Mouse (Mus musculus) neural tube, embryonic 11.5 days (tissue): ENCODE data around the gene Plekhm1. TPM values are rescaled to one million over a fixed set of nuclear protein-coding genes. Genes with fewer than 3 reads are reported as not detected.

Experiments used
- polyA plus RNA-seq: library from polyadenylated mRNA; unstranded; fragments of >200 nt; fragmentation: Nextera tagmentation; extraction: Ambion mirVana; gene quantifications from 2 replicates; pipeline ENCODE4 v1.2.1, GENCODE M21; 2014

Gene Plekhm1
- polyA plus RNA-seq, 1 experiment from 2014 or later = 10.5 TPM

Other genes with a start within 250 kb of the Plekhm1 start
- gene Fmnl1, start 241.6 kb downstream of the Plekhm1 start, polyA plus RNA-seq = 0.78 and 1.2 TPM in 2 replicates
- not detected in 2 replicates for gene 1700023F06Rik, start 204.1 kb downstream of the Plekhm1 start, polyA plus RNA-seq
- not detected in 2 replicates for gene Spata32, start 194.3 kb downstream of the Plekhm1 start, polyA plus RNA-seq
- gene Map3k14, start 145.2 kb downstream of the Plekhm1 start, polyA plus RNA-seq = 2.5 and 3.5 TPM in 2 replicates
- 4.3 and 4.5 TPM in 2 replicates for gene Arhgap27, start 49.0 kb downstream of the Plekhm1 start, polyA plus RNA-seq
- gene Lrrc37a, start 91.9 kb upstream of the Plekhm1 start, polyA plus RNA-seq = not detected in 2 replicates
- gene Gm884, start 208.5 kb upstream of the Plekhm1 start, polyA plus RNA-seq = not detected in 2 replicates
- gene Lyzl6, start 226.2 kb upstream of the Plekhm1 start, polyA plus RNA-seq = not detected in 2 replicates
- gene Rprml, start 236.9 kb upstream of the Plekhm1 start, polyA plus RNA-seq = 0.31 TPM in 1 of 2 replicates, not detected in the other